Mouse (Mus musculus) kidney, postnatal 0 days (tissue): ENCODE measurements around the gene Hist1h1a. TPM values are rescaled to one million over a fixed set of nuclear protein-coding genes. Genes with fewer than 3 reads are reported as not detected.
"Not testable (repeated sequence)": the region's sequence is repeated elsewhere in the genome, so short reads cannot be mapped to it uniquely, and the experiment has no call there.

Experiments
- ATAC-seq: fragments of 200-750 bp; cut with Nextera tagmentation; replicated peaks from 2 replicates; pipeline ENCODE4 v1.8.0; 2017; ENCODE audit warnings: low read depth, moderate number of reproducible peaks, moderate TSS enrichment, moderate library complexity; ENCODE audit not compliant: low FRiP score
- DNase-seq: peaks from one replicate; pipeline ENCODE4 v3.0.0-alpha.2; 2016; ENCODE audit warnings: low spot score
- H3K27ac ChIP-seq: fragments of 300-500 bp; sonication (generic); 2 replicates; pipeline ENCODE4 v1.5.1; 2014; ENCODE audit warnings: mild to moderate bottlenecking
- H3K27me3 ChIP-seq: fragments of 300-500 bp; sonication (generic); 2 replicates; pipeline ENCODE4 v1.6.1; 2014; ENCODE audit warnings: low read length, mixed read lengths; ENCODE audit not compliant: insufficient read depth
- H3K36me3 ChIP-seq: fragments of 300-500 bp; sonication (generic); 2 replicates; pipeline ENCODE4 v1.6.1; 2014; ENCODE audit warnings: low read length, mixed read lengths; ENCODE audit not compliant: insufficient read depth
- H3K4me1 ChIP-seq: fragments of 300-500 bp; sonication (generic); replicated peaks from 2 replicates; pipeline ENCODE4 v1.6.1; 2014; ENCODE audit warnings: antibody characterized with exemption, low read length, mixed read lengths; ENCODE audit not compliant: insufficient read depth
- H3K4me2 ChIP-seq: fragments of 300-500 bp; sonication (generic); 2 replicates; pipeline ENCODE4 v1.6.1; 2014; ENCODE audit warnings: mild to moderate bottlenecking, low read length, moderate library complexity, mixed read lengths
- H3K4me3 ChIP-seq: fragments of 300-500 bp; sonication (generic); replicated peaks from 2 replicates; pipeline ENCODE4 v1.5.1; 2014; ENCODE audit warnings: low read depth, low read length
- H3K9ac ChIP-seq: fragments of 300-500 bp; sonication (generic); 2 replicates; pipeline ENCODE4 v1.6.1; 2014; ENCODE audit warnings: low read depth, low read length
- H3K9me3 ChIP-seq: fragments of 300-500 bp; sonication (generic); replicated peaks from 2 replicates; pipeline ENCODE4 v1.6.1; 2016; ENCODE audit warnings: low read length, inconsistent platforms, mixed read lengths
- CTCF ChIP-seq: IDR thresholded peaks from 2 replicates; pipeline ENCODE4 v1.5.1; 2016; ENCODE audit warnings: antibody characterized with exemption, low read depth, mild to moderate bottlenecking, moderate library complexity
- WGBS: fragments of 180-500 bp; shearing (Covaris S2); extraction: QIAGEN DNeasy Blood & Tissue Kit; methylation state at CpG from one replicate; pipeline ENCODE4 v1.1.7; 2014; 5-methylcytosine and 5-hydroxymethylcytosine counted together
- polyA plus RNA-seq: library from polyadenylated mRNA; unstranded; fragments of >200 nt; fragmentation: Nextera tagmentation; extraction: Ambion mirVana; gene quantifications from 2 replicates; pipeline ENCODE4 v1.2.1, GENCODE M21; 2015

Gene Hist1h1a
- polyA plus RNA-seq, 1 experiment from 2014 or later, result 1.3 TPM

DNA sequence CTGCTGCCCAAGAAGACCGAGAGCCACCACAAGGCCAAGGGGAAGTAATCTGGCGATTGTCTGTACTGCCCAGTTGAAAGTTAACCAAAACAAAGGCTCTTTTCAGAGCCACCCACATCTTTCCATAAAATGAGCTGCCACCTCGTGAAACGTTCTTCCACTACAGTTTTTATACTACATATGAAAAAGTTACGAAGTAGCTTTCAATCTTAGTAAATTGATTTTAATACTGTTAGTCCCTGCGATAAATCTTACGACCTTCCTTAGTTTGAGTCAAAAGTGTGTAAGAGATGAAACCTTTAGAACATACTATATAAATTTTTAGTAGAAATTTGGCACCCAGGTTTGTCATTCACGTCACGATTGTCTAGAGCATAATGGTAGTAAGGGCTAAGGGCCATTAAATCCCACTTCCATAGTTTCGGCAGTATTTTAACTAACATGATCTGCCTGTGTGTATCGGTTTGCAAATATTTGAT is 11.9 kb upstream of the Hist1h1a start:
- H3K36me3 ChIP-seq, result no peaks in the 10 kb centered on the region
- peak overlapping the region; percentile 92 for H3K27ac ChIP-seq
- DNase-seq, result peak; percentile 46
- no peak for TF ChIP-seq CTCF
- peaks cover 11% of the 10 kb centered on the region for H3K4me1 ChIP-seq
- H3K4me2 ChIP-seq, result peak overlapping the region; percentile 52
- no peaks in the 10 kb centered on the region for H3K27me3 ChIP-seq
- WGBS, result under 1% methylated on average over 11 of the region's 11 CpGs
- H3K9ac ChIP-seq, result peak overlapping the region; percentile 48; the same call in 1 of the 2 replicates
- peak overlapping the region; percentile 26 for H3K4me3 ChIP-seq
- ATAC-seq, result no peak
- no peaks in the 10 kb centered on the region for H3K9me3 ChIP-seq

DNA sequence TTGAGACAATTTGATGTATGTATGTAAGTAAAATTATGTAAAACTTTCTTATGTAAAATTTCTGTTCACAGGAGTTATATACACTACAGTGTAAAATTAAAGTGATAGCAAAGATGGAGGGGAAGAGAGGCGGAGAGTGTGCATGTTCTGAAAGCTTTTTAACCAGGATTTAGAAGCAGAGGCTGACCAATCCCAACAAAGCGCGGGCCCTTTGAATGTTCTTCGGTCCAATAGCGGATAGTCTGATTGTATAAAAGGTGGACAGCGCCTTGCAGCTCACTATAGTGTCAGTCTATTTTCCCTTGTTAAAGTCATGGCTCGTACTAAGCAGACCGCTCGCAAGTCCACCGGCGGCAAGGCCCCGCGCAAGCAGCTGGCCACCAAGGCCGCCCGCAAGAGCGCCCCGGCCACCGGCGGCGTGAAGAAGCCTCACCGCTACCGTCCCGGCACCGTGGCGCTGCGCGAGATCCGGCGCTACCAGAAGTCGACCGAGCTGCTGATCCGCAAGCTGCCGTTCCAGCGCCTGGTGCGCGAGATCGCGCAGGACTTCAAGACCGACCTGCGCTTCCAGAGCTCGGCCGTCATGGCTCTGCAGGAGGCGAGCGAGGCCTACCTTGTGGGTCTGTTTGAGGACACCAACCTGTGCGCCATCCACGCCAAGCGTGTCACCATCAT is 11.3 kb upstream of the Hist1h1a start, which contains the start of gene Hist1h3b:
Gene Hist1h3b (plus strand): TSS at position 201 of the 675 bp plus-strand sequence.
- not testable (repeated sequence) for H3K4me1 ChIP-seq, H3K27me3 ChIP-seq, H3K36me3 ChIP-seq, H3K9me3 ChIP-seq
- Histone ChIP-seq H3K4me3 (peak within 1 kb of the TSS; percentile 26), H3K4me2 (peak within 1 kb of the TSS; percentile 52), H3K27ac (peak within 1 kb of the TSS; percentile 92), H3K9ac (peak within 1 kb of the TSS; percentile 48; the same call in 1 of the 2 replicates)
- 1% methylated on average over 16 of the region's 47 CpGs for whole genome bisulfite sequencing
- ATAC-seq (peak; percentile 72), DNase-seq (peak; percentile 98)

DNA sequence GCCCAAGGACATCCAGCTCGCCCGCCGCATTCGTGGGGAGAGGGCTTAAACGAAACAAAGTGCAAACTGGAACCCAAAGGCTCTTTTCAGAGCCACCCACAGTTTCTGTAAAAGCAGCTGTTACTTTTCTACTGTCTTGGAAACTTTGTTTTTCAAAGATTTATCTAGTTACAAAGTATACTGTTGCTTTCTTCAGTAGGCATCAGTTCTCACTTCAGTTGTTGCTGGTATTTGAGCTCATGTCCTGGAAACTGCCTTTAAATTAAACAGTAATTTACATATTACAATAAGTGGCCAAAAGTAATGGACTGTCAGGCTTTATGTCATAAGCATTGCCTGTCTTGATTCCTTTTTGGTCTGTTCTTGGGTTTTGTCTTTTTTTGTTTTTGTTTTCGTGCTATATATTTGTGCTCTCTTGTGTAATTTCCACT is 10.7 kb upstream of the Hist1h1a start:
- 6% methylated on average over 6 of the region's 6 CpGs for WGBS
- TF ChIP-seq CTCF, result no peak
- no peak overlapping the region; the same call in 1 of the 2 replicates for H3K27ac ChIP-seq
- H3K4me3 ChIP-seq, result peak overlapping the region; percentile 20; the same call in 1 of the 2 replicates
- peaks cover 5% of the 10 kb centered on the region; the same call in 1 of the 2 replicates for H3K4me1 ChIP-seq
- no peaks in the 10 kb centered on the region for H3K36me3 ChIP-seq
- no peaks in the 10 kb centered on the region for H3K27me3 ChIP-seq
- ATAC-seq (no peak), DNase-seq (no peak)
- 0 out of 2 replicates have a peak overlapping the region, but pooled peaks have one; percentile 2 for H3K9ac ChIP-seq
- peak overlapping the region; percentile 50 for H3K4me2 ChIP-seq
- H3K9me3 ChIP-seq, result no peaks in the 10 kb centered on the region

DNA sequence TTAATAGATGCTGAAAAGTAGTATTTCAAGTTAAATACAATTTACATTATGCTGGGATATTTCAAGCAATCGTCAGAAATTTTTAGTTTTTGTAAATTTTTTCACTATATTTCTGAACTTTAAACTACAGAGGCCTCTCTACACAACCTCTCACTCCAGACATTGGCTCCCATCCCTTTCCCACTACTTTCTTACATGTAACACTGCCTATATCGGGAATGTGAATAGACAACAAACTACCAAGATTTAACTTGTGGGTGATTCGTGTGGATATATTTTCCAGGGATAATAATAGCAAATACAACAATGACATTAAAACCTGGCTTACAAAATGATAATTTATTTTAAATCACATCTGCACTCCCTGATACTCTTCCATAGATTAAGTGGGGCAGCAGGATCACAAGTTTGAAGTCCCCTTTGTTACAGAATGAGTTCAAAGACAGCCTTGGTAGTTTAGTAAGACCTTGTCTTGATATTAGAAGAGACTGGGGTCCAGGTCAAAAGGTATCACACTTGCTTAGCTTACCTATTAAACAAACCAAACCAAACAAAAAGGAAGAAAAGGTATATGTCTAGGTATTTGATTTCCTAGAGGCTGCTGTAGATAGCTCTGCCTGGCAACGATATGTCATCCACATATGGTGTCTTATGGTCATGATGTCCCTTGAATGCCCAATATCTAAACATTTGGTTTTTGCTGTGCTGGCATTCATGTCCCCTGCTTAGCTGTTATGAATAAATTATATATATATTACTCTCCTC is 10.0 kb upstream of the Hist1h1a start:
- 54% methylated on average over 4 of the region's 4 CpGs for WGBS
- no peak for ATAC-seq
- no peak for TF ChIP-seq CTCF
- DNase-seq, result no peak
- Histone ChIP-seq H3K4me1 (no peaks in the 10 kb centered on the region), H3K36me3 (no peaks in the 10 kb centered on the region), H3K9me3 (no peaks in the 10 kb centered on the region), H3K27me3 (no peaks in the 10 kb centered on the region), H3K4me3 (no peak overlapping the region), H3K9ac (no peak overlapping the region), H3K27ac (no peak overlapping the region), H3K4me2 (no peak overlapping the region)

DNA sequence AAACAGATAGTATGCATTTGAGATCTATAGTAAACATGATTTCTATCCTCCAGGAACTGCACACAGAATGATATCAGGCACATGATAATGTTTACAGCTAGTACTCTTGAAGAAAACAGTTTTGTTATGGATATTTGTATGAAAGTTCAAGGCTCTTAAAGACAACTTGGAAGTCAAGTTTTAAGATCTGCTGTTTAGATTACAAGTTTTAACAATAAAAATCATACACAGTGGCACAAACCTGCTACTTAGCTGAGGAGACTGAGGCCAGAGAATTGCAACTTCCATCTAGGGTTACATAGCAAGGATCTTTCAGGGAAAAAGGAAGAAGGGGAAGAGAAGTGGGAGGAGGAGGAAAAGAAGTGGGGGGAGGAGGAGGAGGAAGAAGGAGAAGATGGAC is 8.5 kb upstream of the Hist1h1a start:
- peaks cover 2% of the 10 kb centered on the region; the same call in 1 of the 2 replicates for H3K4me1 ChIP-seq
- no peak for ATAC-seq
- no peak for TF ChIP-seq CTCF
- H3K4me3 ChIP-seq, result no peak overlapping the region
- DNase-seq, result no peak
- no peak overlapping the region for H3K27ac ChIP-seq
- H3K27me3 ChIP-seq, result no peaks in the 10 kb centered on the region
- no peak overlapping the region for H3K9ac ChIP-seq
- no peaks in the 10 kb centered on the region for H3K36me3 ChIP-seq
- no peak overlapping the region for H3K4me2 ChIP-seq
- H3K9me3 ChIP-seq, result no peaks in the 10 kb centered on the region

DNA sequence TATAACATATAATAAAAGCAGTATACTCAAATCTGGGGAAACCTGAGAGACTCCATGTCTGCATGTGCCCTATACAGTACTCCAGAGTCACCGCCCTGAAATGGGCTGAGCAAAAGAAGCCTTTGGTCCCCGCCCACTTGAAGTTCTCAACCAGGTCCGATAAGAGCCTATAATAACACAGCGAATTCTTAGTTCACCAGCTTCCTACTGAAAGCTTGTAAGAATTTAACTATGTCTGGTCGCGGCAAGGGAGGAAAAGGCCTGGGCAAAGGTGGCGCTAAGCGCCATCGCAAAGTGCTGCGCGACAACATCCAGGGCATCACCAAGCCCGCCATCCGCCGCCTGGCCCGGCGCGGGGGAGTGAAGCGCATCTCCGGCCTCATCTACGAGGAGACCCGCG is 6.7 kb upstream of the Hist1h1a start, which contains the start of gene Hist1h4b:
Gene Hist1h4b (plus strand): TSS at position 224 of the 400 bp plus-strand sequence.
- H3K4me2 ChIP-seq, result peak within 1 kb of the TSS; percentile 57
- WGBS, result 0% methylated on average over 15 of the region's 22 CpGs
- H3K4me3 ChIP-seq, result peak within 1 kb of the TSS; percentile 36
- H3K36me3 ChIP-seq, result no peaks in the 10 kb centered on the region
- H3K9me3 ChIP-seq, result no peaks in the 10 kb centered on the region
- ATAC-seq (peak; percentile 69), DNase-seq (peak; percentile 96)
- H3K9ac ChIP-seq, result peak within 1 kb of the TSS; percentile 55
- TF ChIP-seq CTCF, result no peak; the same call in 1 of the 2 replicates
- H3K27ac ChIP-seq, result peak within 1 kb of the TSS; percentile 93
- H3K27me3 ChIP-seq, result no peaks in the 10 kb centered on the region
- peaks cover 7% of the 10 kb centered on the region; the same call in 1 of the 2 replicates for H3K4me1 ChIP-seq
